Mouse (Mus musculus) adrenal gland, adult (tissue): Measurements from ENCODE around the gene Hist1h3f.
A peak's percentile ranks its signal among the peaks of the same experiment; 100 is the strongest.
"Not testable (repeated sequence)": the region's sequence is repeated elsewhere in the genome, so short reads cannot be mapped to it uniquely, and the experiment has no call there.

ENCODE experiments used
- DNase-seq, 2 experiments: peaks; one replicate each; pipeline ENCODE4 v3.0.0; 2022 to 2023; ENCODE audit warnings: low spot score in 1 of 2; ENCODE audit not compliant: inconsistent age in 2 of 2

Gene Hist1h3f

DNA sequence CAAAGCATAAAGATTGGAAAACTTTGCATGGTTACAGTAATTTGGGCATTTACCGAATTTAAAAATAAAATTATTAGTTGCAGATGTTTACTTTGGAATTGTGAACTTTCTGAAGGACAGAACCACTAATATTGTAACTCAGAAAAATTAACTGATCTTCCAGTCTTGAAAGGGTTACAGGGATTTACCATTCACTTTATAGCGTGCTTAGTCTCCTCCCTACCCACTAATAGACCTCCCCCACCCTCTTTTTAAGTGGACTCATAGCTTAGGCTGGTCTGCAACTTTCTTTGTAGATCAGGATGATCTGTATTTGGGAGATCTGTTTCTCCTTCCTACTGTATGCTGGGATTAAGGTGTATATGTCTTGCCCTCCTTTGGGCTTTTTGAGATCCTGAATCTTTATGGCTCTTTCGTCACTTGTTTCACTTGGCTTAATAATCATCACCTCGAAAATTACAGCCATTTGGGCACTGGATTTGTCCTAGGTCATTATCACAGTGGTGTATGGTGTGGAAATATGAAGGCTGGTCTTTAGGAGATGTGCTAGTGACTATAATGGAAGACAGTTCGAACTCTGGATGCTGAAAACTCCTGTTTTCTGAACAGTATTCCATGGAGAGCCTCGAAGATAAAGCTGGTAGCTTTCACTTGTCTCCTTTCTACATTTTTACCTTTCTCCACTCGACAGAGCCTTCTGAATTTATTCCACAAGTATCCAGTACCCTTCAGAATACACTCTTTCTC lies 7.6 kb upstream of the Hist1h3f start:
- DNase-seq = no peak

DNA sequence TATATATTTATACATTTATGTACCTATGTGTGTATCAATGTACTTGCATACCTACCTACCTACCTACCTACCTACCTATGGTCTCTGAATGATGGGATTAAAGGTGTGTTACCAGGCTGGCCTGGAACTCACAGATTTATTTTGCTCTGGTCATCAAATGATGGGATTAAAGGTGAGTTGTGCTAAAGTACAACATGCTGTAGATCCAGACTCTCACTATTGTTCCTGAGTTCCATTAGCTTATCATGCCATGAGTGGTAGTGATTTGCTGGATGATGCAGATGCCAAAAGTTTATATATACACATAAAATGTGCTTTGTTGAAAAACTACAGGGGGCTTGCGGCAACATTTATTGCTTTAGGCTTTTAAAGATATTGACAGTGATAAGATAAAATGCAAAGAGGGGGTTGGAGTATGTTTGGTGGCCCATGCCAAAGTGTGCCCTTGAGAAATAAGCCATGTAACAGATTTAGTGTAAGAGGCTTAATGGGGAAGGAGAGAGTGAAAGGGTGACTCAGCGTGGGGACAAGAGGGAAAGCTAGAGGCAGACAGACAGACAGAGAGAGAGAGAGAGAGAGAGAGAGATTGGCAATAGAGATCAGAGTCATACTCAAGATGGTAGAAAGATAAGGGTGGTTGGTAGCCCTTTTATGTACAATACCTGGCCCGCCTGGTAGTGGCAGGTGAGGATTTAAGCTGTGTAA lies 6.7 kb upstream of the Hist1h3f start:
- no peak for DNase-seq

DNA sequence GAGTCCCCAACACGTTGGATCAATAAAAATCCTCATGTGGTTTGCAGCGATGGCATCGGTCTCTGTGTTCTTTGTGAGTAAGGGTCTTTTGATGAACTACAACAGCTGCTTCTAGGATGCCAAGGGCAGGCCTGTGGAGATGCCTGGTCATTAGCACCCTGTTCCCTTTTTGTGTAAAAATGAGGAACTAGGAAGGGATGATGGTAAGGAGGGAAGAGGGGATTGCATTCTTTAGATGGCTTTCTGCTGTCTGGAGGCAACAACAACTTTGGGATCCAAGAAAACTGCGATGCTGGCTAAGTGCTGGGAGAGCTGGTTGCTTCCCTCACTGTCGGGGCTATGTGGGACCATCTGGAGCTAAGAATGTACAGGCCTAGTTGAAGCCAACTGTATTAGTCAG lies 5.6 kb upstream of the Hist1h3f start:
- no peak for DNase-seq

DNA sequence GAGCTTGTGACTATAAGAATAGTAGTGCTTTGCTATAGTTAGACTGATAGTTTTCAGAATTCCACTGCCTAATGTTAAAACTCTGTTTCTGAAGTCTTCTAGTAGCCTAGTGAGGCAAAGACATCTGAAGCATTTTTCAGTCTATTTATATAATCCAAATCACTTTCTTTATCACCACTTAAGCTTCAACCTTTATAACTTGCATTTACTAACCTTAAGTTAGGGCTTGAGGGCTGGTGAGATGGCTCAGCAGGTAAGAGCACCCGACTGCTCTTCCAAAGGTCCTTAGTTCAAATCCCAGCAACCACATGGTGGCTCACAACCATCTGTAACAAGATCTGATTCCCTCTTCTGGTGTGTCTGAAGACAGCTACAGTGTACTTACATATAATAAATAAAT lies 4.0 kb upstream of the Hist1h3f start:
- not testable (repeated sequence) for DNase-seq

DNA sequence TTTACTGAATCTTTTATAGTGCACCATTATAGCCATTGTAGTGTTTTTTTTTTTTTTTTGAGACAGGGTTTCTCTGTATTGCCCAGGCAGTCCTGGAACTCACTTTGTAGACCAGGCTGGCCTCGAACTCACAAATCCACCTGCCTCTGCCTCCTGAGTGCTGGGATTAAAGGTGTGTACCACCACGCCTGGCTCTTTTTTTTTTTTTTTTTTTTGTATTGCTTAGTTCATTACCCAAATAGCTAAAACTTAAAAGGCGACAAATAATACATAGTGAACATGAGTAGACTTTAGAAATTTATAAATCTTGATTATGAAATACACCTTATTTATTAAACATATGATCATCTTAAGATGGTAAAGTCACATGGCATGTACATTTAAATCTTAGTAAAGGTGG lies 2.4 kb upstream of the Hist1h3f start:
- DNase-seq = no peak

DNA sequence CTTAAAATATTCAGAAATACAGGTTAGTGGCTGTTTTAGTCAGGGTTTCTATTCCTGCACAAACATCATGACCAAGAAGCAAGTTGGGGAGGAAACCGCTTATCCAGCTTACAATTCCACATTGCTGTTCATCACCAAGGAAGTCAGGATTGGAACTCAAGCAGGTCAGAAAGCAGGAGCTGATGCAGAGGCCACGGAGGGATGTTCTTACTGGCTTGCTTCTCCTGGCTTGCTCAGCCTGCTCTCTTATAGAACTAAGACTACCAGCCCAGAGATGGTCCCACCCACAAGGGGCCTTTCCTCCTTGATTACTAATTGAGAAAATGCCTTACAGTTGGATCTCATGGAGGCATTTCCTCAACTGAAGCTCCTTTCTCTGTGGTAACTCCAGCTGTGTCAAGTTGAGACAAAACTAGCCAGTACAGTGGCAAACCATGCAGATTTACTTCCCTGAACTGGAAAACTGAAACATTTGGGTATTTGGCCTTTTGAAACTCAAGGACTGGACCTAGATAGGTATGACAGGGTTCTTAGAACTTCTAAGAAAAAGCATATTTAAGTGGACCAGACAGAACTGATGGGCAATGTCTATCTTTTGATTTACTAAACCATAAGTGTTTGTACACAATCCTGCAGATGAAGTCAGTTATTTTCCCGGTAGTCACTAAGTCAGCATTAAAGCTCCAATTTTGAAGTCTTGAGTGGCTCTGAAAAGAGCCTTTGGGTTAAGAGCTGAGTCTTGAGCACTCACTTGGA lies 1.4 kb upstream of the Hist1h3f start:
- DNase-seq = not testable (repeated sequence)

DNA sequence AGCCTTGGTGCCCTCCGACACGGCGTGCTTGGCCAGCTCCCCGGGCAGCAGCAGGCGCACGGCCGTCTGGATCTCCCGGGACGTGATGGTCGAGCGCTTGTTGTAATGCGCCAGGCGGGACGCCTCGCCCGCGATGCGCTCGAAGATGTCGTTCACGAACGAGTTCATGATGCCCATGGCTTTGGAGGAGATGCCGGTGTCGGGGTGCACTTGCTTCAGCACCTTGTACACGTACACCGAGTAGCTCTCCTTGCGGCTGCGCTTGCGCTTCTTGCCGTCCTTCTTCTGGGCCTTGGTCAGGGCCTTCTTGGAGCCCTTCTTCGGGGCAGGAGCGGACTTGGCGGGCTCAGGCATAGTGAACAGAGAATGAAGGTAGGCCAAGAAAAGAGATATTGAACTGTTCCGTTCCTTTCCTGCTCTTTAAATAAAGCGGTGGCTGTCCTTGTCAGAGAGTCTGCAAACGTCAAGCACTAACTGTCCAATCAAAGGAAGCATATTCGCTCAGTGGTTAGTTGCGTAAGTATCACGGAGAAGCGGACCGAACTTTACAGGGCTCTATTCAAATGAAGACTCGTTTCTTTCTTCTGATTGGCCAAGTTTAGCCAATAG lies 749 bp upstream of the Hist1h3f start, which contains the start of gene Hist1h2bh:
Gene Hist1h2bh (minus strand): TSS at position 394 of the 609 bp plus-strand sequence.
- DNase-seq = peak; percentile 76 to 95

DNA sequence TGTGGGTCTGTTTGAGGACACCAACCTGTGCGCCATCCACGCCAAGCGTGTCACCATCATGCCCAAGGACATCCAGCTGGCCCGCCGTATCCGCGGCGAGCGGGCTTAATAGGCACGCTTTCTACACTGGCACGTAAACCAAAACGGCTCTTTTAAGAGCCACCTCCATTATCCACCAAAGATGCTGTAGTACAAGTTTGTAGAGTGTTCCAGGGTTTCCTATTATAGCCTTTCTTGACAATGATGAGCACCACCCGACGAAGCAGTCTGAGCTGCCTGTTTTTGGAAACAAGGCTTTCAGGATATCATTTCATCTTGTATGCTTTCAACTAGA lies 902 bp downstream of the Hist1h3f start:
- not testable (repeated sequence) for DNase-seq

DNA sequence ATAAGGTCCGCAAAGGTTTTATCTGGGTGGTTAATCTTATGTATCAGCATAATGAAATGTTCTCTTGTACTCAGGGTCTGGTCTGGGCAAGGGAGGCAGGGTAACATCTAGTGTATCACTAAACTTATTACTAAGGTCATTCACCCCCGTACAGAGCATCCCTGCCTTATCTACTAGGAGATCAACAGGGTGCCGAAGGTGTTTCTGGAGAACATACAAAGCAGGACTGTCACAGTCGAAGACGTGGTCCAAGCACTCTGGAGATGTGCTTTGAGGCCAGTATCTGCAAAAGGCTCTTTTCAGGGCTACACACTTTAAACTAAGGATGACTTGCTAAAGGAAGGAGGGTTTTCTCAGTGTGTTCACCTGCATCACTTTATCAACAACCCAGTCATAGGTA lies 2.8 kb downstream of the Hist1h3f start:
- DNase-seq = no peak

DNA sequence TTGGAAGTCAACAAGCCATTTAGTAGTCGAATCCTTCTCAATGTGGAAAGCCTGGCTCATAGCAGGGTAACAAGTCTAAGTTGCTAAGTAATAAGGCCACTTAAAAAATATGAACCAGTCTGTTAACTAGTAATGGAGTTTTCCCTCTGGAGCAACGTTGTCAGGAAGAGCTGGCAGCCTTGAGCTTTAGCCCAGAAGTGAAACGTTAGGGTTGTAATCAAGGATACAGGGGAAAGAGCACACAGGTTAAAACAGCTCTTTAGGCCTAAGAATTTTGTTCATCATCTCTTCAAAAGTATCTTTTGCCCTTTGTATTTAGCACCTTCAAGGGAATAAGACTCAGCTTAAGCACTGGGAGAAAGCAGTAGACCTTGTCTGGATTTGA lies 6.9 kb downstream of the Hist1h3f start:
- no peak for DNase-seq

DNA sequence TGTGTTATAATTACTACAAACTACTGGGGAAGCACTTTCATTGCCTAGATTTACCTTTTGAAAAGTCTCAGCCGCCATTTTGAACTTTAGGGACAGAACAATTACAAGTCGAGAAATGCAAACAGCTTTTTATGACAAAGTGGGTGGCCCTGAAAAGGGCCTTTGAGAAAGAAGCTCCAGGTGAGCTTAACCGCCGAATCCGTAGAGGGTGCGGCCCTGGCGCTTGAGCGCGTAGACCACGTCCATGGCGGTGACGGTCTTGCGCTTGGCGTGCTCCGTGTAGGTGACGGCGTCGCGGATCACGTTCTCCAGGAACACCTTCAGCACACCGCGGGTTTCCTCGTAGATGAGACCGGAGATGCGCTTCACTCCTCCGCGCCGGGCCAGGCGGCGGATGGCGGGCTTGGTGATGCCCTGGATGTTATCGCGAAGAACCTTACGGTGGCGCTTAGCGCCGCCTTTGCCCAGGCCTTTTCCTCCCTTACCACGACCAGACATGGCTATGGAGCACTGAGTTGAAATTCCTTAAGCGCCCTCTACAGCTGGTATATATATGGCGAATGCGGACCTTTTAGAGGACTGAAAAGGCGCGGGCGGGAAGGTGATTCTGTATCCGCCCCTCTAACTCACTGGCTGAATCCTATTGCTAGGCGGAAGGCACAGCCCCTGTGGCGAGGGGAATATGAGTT lies 7.4 kb downstream of the Hist1h3f start, which contains the start of gene Hist1h4f:
Gene Hist1h4f (minus strand): TSS at position 503 of the 689 bp plus-strand sequence.
- DNase-seq = peak; percentile 85 to 95

DNA sequence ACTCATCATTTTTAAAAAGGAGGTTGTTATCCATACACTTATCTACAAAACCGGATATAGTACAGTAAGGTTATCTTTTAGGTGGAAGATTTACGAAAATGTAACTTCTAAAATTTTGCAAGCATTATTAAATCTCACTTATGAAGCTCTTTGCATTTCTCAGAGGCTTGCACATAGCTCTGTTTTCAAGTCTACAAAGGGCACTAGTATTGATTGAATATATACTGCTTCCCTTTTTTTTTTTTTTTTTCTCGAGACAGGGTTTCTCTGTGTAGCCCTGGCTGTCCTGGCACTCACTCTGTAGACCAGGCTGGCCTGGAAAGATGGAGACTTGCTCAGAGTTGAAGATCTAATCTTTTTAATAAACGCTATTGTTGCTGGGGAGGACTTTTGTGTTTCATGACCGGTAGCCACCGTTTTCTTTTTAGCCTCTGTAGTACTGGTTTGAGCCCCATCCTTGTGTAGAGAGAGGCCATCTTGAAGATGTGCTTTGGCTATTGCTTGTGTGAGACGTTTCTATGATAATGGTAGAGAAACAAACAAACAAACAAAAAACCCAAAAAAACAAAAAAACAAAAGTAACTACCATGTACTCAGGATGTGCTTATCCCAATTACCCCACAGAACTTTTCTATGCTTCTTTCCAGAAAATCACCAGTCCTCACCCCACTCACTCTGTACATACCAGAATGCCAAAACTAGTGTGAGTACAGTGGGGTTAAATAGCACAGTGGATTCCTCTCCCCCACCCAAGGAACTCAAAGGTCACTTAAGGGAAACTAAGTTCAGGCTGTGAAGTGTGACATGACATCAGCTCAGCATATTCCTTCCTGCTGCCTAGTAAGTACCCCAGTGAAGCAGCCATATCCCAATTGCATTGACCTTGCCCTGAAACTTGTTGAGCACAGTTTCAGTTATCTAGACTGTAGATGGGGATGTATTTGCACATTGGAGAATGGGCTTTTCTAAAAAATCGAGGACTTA lies 8.4 kb downstream of the Hist1h3f start:
- DNase-seq = no peak

DNA sequence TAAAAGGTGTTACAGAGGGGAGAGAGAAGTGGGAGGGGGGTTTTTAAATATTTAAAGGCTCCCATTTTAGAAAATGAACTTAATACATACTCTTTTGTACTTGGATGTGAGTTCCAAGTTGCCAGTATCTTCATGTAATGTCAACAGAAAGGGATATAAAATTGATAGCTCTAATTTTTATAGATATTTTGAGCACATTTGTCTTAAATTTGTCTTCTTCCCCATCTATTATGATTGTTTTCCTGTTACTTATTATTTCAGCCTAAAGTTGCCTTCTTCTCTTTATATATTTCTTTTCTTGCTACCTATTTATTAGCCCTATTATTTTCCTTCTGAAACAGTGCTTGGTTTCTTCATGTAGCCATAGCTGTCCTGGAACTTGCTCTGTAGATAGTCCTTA lies 9.1 kb downstream of the Hist1h3f start, which contains the start of gene Hist1h1d:
Gene Hist1h1d (plus strand): TSS at position 301 of the 400 bp plus-strand sequence.
- DNase-seq = no peak

DNA sequence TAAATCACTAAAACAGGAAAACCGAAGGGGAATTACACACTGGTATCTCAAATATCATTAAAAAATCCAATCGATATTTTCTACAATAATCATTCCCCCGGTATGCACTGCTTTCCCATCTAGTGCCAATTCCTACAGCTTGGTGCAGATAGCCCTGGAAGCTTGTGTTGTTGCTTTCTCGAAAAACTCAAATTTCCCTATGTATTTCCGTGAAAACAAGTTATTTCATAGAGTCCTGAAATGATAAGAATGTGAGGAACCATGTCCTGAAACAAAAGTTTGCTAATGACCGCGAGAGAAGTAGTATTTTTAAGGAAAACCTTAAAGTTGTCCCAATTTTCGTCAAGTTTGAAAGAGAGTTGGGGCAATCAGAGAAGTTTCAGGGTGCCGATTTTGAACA lies 10.5 kb downstream of the Hist1h3f start:
- no peak for DNase-seq

DNA sequence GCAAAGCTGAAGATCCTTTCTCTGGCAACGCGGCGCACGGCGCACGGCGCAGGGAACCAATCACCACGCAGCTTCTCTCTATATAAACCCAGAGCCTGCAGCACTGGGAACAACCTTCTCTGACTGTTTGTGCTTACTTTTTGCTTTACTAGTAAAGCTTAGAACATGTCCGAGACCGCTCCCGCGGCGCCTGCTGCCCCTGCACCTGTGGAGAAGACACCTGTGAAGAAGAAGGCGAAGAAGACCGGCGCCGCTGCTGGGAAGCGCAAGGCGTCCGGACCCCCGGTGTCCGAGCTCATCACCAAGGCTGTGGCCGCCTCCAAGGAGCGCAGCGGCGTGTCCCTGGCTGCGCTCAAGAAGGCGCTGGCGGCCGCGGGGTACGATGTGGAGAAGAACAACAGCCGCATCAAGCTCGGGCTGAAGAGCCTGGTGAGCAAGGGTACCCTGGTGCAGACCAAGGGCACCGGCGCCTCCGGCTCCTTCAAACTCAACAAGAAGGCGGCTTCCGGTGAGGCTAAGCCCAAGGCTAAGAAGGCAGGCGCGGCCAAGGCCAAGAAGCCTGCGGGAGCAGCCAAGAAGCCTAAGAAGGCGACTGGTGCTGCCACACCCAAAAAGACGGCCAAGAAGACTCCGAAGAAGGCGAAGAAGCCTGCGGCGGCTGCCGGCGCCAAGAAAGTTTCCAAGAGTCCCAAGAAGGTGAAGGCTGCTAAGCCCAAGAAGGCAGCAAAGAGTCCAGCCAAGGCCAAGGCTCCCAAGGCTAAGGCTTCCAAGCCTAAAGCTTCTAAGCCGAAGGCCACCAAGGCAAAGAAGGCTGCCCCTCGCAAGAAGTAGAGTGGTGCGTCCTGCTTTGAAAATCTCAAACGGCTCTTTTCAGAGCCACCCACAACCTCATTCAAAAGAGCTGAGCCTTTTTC lies 11.3 kb downstream of the Hist1h3f start:
- peak; percentile 76 to 93 for DNase-seq

DNA sequence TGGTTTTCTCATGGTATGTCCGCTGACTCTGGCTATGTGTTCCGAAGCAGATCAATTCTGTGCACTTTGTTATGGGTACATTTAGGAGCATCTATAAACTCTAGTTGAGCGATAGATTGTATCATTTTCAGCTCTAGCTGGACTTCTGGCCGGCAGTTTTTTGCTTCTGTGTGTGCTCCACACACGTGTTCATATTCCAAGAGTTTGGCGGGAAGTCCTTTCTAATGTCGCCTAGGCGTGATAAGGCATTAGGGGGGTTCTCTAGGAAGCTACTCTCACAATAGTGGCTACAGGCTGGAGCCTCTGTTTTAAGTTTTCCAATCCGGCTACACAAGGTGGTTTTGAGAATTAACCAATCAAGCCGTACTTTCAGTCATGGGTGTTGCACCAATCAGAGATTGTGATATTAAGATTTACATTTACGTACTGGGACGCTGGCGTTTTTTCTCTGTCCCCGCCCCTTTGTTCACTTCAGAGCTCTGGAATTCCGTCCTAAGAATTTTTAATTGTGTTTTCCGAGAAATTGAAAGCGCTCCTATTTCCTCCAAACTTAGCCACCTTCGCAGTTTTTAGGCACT lies 12.1 kb downstream of the Hist1h3f start:
- DNase-seq = peak; percentile 66 to 94

DNA sequence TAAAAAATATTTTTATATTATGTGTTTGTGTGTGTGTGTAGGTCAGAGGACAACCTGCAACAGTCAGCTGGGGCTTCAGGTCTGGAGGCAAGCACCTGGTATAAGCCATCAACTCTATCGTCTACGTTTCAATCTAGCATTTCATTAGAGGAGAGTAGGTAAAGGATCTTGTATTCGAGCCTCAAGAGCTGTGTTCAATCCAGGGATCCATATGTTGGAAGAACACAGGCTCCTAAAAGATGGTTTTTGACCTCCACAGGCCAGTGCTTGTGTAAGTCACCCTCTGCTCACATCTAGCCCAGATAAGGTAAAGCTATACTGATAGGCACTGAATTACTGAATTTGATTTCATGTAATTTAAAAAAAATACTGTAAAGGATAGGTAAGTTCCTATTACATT lies 13.1 kb downstream of the Hist1h3f start:
- no peak for DNase-seq

DNA sequence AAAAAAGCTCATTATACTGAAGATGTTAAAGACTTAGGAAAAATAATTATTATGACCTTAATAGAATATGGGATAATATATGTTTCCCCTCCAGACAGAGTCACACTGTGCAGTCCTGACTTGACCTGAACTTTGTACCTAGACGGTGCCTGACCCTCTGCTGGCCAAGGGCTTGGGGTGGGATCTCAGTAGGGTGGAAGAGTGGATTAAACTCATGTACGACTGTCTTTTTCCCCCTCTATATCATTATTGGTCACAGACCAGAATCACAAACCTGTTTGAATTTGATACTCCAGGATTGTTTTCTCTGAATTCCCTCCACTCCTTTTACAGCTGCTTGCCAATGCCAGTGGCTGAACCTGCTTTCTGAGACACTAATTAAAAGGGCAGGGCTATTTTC lies 16.8 kb downstream of the Hist1h3f start:
- not testable (repeated sequence) for DNase-seq
